In genomic region chr10:62557736-62558135, GRCm38 (mm10) we compare ENCODE assay signal across 8 mouse cellular contexts. TPM values are rescaled to one million over a fixed set of nuclear protein-coding genes. Genes with fewer than 3 reads are reported as not detected.
DNase-seq lines count a peak whose midpoint lies in the region; ATAC-seq and TF ChIP-seq lines count a peak whose summit lies in the region.

No protein-coding gene starts in this region.

- DNase-seq in hindbrain, postnatal 0 days (ENCODE audit: low spot score), result peak; percentile 20
- peak; percentile 35 for DNase-seq in thymus, postnatal 0 days (ENCODE audit: low spot score)
- no peak for DNase-seq in thymus, postnatal 10 days (ENCODE audit: low spot score in 2 of 2)
- peak; percentile 8 for DNase-seq in embryo, embryonic 9.5 days (ENCODE audit: extremely low spot score)
- peak; percentile 50 for DNase-seq in thymus, postnatal 4 days
- DNase-seq in adrenal gland, adult 8-10 months, result no peak

- peak; percentile 55 for TF ChIP-seq CTCF in hindbrain, postnatal 0 days (IDR thresholded peaks at IDR 0.05; ENCODE audit: low read depth)

- H3K4me2 ChIP-seq in hindbrain, postnatal 0 days (ENCODE audit: low read depth, low read length), result no peak overlapping the region
- no peak overlapping the region for H3K4me2 ChIP-seq in hindbrain, embryonic 16.5 days (ENCODE audit: low read length)
- no peak overlapping the region for H3K4me2 ChIP-seq in kidney, embryonic 16.5 days (replicated peaks; ENCODE audit: low read depth, low read length)

- no peak overlapping the region for H3K4me3 ChIP-seq in hindbrain, postnatal 0 days (ENCODE audit: low read length)
- no peak overlapping the region for H3K4me3 ChIP-seq in hindbrain, embryonic 16.5 days (ENCODE audit: low read length)
- H3K4me3 ChIP-seq in kidney, embryonic 16.5 days (ENCODE audit: low read length), result no peak overlapping the region

- H3K27me3 ChIP-seq in hindbrain, postnatal 0 days (ENCODE audit: insufficient read depth, low read length), result no peaks in the 10 kb centered on the region
- no peaks in the 10 kb centered on the region for H3K27me3 ChIP-seq in hindbrain, embryonic 16.5 days (replicated peaks; ENCODE audit: control insufficient read depth, insufficient read depth, low read length)
- H3K27me3 ChIP-seq in kidney, embryonic 16.5 days (ENCODE audit: insufficient read depth, low read length), result no peaks in the 10 kb centered on the region

- 90% methylated on average over 1 of the region's 1 CpGs for WGBS in hindbrain, postnatal 0 days
- WGBS in hindbrain, embryonic 16.5 days, result 87% methylated on average over 1 of the region's 1 CpGs
- WGBS in kidney, embryonic 16.5 days, result 88% methylated on average over 1 of the region's 1 CpGs

- no peaks in the 10 kb centered on the region for H3K9me3 ChIP-seq in hindbrain, postnatal 0 days (ENCODE audit: low read length)
- no peaks in the 10 kb centered on the region for H3K9me3 ChIP-seq in hindbrain, embryonic 16.5 days (ENCODE audit: control insufficient read depth, low read length)
- no peaks in the 10 kb centered on the region for H3K9me3 ChIP-seq in kidney, embryonic 16.5 days (ENCODE audit: low read length)

- no peak overlapping the region for H3K9ac ChIP-seq in hindbrain, postnatal 0 days (replicated peaks; ENCODE audit: low read length)
- H3K9ac ChIP-seq in hindbrain, embryonic 16.5 days (ENCODE audit: low read depth, low read length), result no peak overlapping the region
- no peak overlapping the region for H3K9ac ChIP-seq in kidney, embryonic 16.5 days (replicated peaks; ENCODE audit: low read length)

- no peak overlapping the region for H3K27ac ChIP-seq in hindbrain, postnatal 0 days
- no peak overlapping the region for H3K27ac ChIP-seq in hindbrain, embryonic 16.5 days (ENCODE audit: low read depth, low read length)
- H3K27ac ChIP-seq in kidney, embryonic 16.5 days (ENCODE audit: low read length), result no peak overlapping the region

- H3K36me3 ChIP-seq in hindbrain, postnatal 0 days (ENCODE audit: insufficient read depth, low read length), result peaks cover 40% of the 10 kb centered on the region
- H3K36me3 ChIP-seq in hindbrain, embryonic 16.5 days (ENCODE audit: control insufficient read depth, insufficient read depth, low read length), result peaks cover 27% of the 10 kb centered on the region
- peaks cover 42% of the 10 kb centered on the region for H3K36me3 ChIP-seq in kidney, embryonic 16.5 days (ENCODE audit: insufficient read depth, low read length)

- no peak for ATAC-seq in hindbrain, postnatal 0 days
- ATAC-seq in hindbrain, embryonic 16.5 days, result no peak
- ATAC-seq in kidney, embryonic 16.5 days (ENCODE audit: low FRiP score, low TSS enrichment), result no peak

- no peaks in the 10 kb centered on the region for H3K4me1 ChIP-seq in hindbrain, postnatal 0 days (ENCODE audit: insufficient read depth, low read length)
- no peaks in the 10 kb centered on the region for H3K4me1 ChIP-seq in hindbrain, embryonic 16.5 days (ENCODE audit: control insufficient read depth, insufficient read depth, low read depth, low read length)
- no peaks in the 10 kb centered on the region for H3K4me1 ChIP-seq in kidney, embryonic 16.5 days (ENCODE audit: insufficient read depth, low read length)

RNA-seq across cellular contexts. Expression of gene Kif1bp, which starts 20.5 kb away (rescaled TPM):
- total RNA-seq in hindbrain, postnatal 0 days (2014; rRNA removed), result 78.2 and 99.3 TPM in 2 replicates
- 69.6 and 71.2 TPM in 2 replicates for polyA plus RNA-seq in hindbrain, postnatal 0 days (2015; fragmentation: Nextera tagmentation; extraction: Ambion mirVana)
- 73.2 and 73.6 TPM in 2 replicates for polyA plus RNA-seq in hindbrain, embryonic 16.5 days (2015; fragmentation: Nextera tagmentation; extraction: Ambion mirVana)
- 24.2 and 26.5 TPM in 2 replicates for polyA plus RNA-seq in thymus, postnatal 0 days (2015; fragmentation: Nextera tagmentation; extraction: Ambion mirVana)
- 10 to 100 TPM; 57.5 to 70.5 (median 65.4) TPM for total RNA-seq in adrenal gland, adult 8-10 months (2022)
- 35.5 and 39.0 TPM in 2 replicates for polyA plus RNA-seq in kidney, embryonic 16.5 days (2015; fragmentation: Nextera tagmentation; extraction: Ambion mirVana)

RNA-seq across cellular contexts. Expression of gene Srgn, which starts 30.5 kb away (rescaled TPM):
- 6.5 and 7.4 TPM in 2 replicates for total RNA-seq in hindbrain, postnatal 0 days (2014; rRNA removed)
- polyA plus RNA-seq in hindbrain, postnatal 0 days (2015; fragmentation: Nextera tagmentation; extraction: Ambion mirVana), result 20.8 and 22.0 TPM in 2 replicates
- 10.0 and 14.0 TPM in 2 replicates for polyA plus RNA-seq in hindbrain, embryonic 16.5 days (2015; fragmentation: Nextera tagmentation; extraction: Ambion mirVana)
- 306 and 319 TPM in 2 replicates for polyA plus RNA-seq in thymus, postnatal 0 days (2015; fragmentation: Nextera tagmentation; extraction: Ambion mirVana)
- 10 to 100 TPM; 49.9 to 64.0 (median 50.9) TPM for total RNA-seq in adrenal gland, adult 8-10 months (2022)
- 8.2 and 9.6 TPM in 2 replicates for polyA plus RNA-seq in kidney, embryonic 16.5 days (2015; fragmentation: Nextera tagmentation; extraction: Ambion mirVana)

RNA-seq across cellular contexts. Expression of gene Ddx21, which starts 44.3 kb away (rescaled TPM):
- total RNA-seq in hindbrain, postnatal 0 days (2014; rRNA removed), result 15.8 and 20.5 TPM in 2 replicates
- 10.0 and 10.1 TPM in 2 replicates for polyA plus RNA-seq in hindbrain, postnatal 0 days (2015; fragmentation: Nextera tagmentation; extraction: Ambion mirVana)
- 10.6 and 13.9 TPM in 2 replicates for polyA plus RNA-seq in hindbrain, embryonic 16.5 days (2015; fragmentation: Nextera tagmentation; extraction: Ambion mirVana)
- polyA plus RNA-seq in thymus, postnatal 0 days (2015; fragmentation: Nextera tagmentation; extraction: Ambion mirVana), result 29.8 and 29.9 TPM in 2 replicates
- total RNA-seq in adrenal gland, adult 8-10 months (2022), result 10 to 100 TPM; 59.1 to 63.0 (median 59.5) TPM
- 20.8 and 23.2 TPM in 2 replicates for polyA plus RNA-seq in kidney, embryonic 16.5 days (2015; fragmentation: Nextera tagmentation; extraction: Ambion mirVana)

Comparison
In these comparisons a context has a peak if more than half of its experiments do, and no peak if none do; other contexts are left out.
1. DNase-seq: peak in hindbrain, postnatal 0 days (single experiment), thymus, postnatal 0 days (single experiment), embryo, embryonic 9.5 days (single experiment) and thymus, postnatal 4 days (single experiment); none in thymus, postnatal 10 days (0 of 2) and adrenal gland, adult 8-10 months (single experiment).
2. RNA of gene Srgn, which starts 30.5 kb away (polyA plus RNA-seq): 306 to 319 TPM in thymus, postnatal 0 days; 20.8 to 22.0 TPM in hindbrain, postnatal 0 days, 10.0 to 14.0 TPM in hindbrain, embryonic 16.5 days and 8.2 to 9.6 TPM in kidney, embryonic 16.5 days; every median in the first group is over 10 times any median in the second.